Mouse (Mus musculus): ENCODE measurements around the gene Sufu. TPM values are rescaled to one million over a fixed set of nuclear protein-coding genes. Genes with fewer than 3 reads are reported as not detected.
A peak's percentile ranks its signal among the peaks of the same experiment; 100 is the strongest.

The Sufu gene
- polyA plus RNA-seq, 1 experiment from 2014 or later, result 21.8 TPM

GRCm38 (mm10) chr19:46434591-46434990, 37.9 kb downstream of the Sufu start:
- 69% methylated on average over 9 of the region's 9 CpGs for WGBS
- Histone ChIP-seq H3K27ac (ENCODE audit: low read depth, low read length) (peak overlapping the region; percentile 21; the same call in 1 of the 2 replicates), H3K4me3 (ENCODE audit: low read depth, low read length) (no peak overlapping the region), H3K9me3 (replicated peaks; ENCODE audit: control insufficient read depth, low read length) (no peaks in the 10 kb centered on the region), H3K9ac (ENCODE audit: low read length) (no peak overlapping the region), H3K36me3 (ENCODE audit: control insufficient read depth, insufficient read depth, low read length) (0 out of 2 replicates have a peak, but pooled peaks cover 3% of the 10 kb centered on the region), H3K27me3 (replicated peaks; ENCODE audit: control insufficient read depth, insufficient read depth, low read length) (no peaks in the 10 kb centered on the region), H3K4me1 (ENCODE audit: control insufficient read depth, insufficient read depth, low read length) (peaks cover 7% of the 10 kb centered on the region), H3K4me2 (ENCODE audit: low read length) (no peak overlapping the region)
- DNase-seq (ENCODE audit: low spot score) (no peak), ATAC-seq (no peak)

- 5% methylated on average over 7 of the region's 7 CpGs for whole genome bisulfite sequencing
Observed at GRCm38 (mm10) chr19:46435492-46435891, 38.8 kb downstream of the Sufu start.

GRCm38 (mm10) chr19:46443509-46443908, 46.8 kb downstream of the Sufu start:
- Histone ChIP-seq H3K9ac (ENCODE audit: low read length) (no peak overlapping the region), H3K36me3 (ENCODE audit: control insufficient read depth, insufficient read depth, low read length) (no peaks in the 10 kb centered on the region), H3K27me3 (replicated peaks; ENCODE audit: control insufficient read depth, insufficient read depth, low read length) (no peaks in the 10 kb centered on the region), H3K4me3 (ENCODE audit: low read depth, low read length) (no peak overlapping the region), H3K9me3 (replicated peaks; ENCODE audit: control insufficient read depth, low read length) (no peaks in the 10 kb centered on the region), H3K4me1 (ENCODE audit: control insufficient read depth, insufficient read depth, low read length) (peaks cover 19% of the 10 kb centered on the region), H3K4me2 (ENCODE audit: low read length) (no peak overlapping the region), H3K27ac (ENCODE audit: low read depth, low read length) (peak overlapping the region; percentile 39; the same call in 1 of the 2 replicates)
- WGBS, result 6% methylated on average over 6 of the region's 6 CpGs
- no peak for DNase-seq (ENCODE audit: low spot score)
- ATAC-seq, result no peak

More at GRCm38 (mm10) chr19:46435492-46435891, 38.8 kb downstream of the Sufu start:
- no peak overlapping the region for H3K4me2 ChIP-seq (ENCODE audit: low read length)
- ATAC-seq, result no peak
- H3K27ac ChIP-seq (ENCODE audit: low read depth, low read length), result 0 out of 2 replicates have a peak overlapping the region, but pooled peaks have one; percentile 9
- no peaks in the 10 kb centered on the region for H3K9me3 ChIP-seq (replicated peaks; ENCODE audit: control insufficient read depth, low read length)
- H3K4me1 ChIP-seq (ENCODE audit: control insufficient read depth, insufficient read depth, low read length), result peaks cover 7% of the 10 kb centered on the region
- H3K4me3 ChIP-seq (ENCODE audit: low read depth, low read length), result no peak overlapping the region
- DNase-seq (ENCODE audit: low spot score), result peak; percentile 37
- H3K9ac ChIP-seq (ENCODE audit: low read length), result no peak overlapping the region
- no peaks in the 10 kb centered on the region for H3K27me3 ChIP-seq (replicated peaks; ENCODE audit: control insufficient read depth, insufficient read depth, low read length)
- H3K36me3 ChIP-seq (ENCODE audit: control insufficient read depth, insufficient read depth, low read length), result 0 out of 2 replicates have a peak, but pooled peaks cover 3% of the 10 kb centered on the region

GRCm38 (mm10) chr19:46444209-46444608, 47.5 kb downstream of the Sufu start:
- peaks cover 19% of the 10 kb centered on the region for H3K4me1 ChIP-seq (ENCODE audit: control insufficient read depth, insufficient read depth, low read length)
- no peaks in the 10 kb centered on the region for H3K27me3 ChIP-seq (replicated peaks; ENCODE audit: control insufficient read depth, insufficient read depth, low read length)
- no peak overlapping the region for H3K4me2 ChIP-seq (ENCODE audit: low read length)
- no peak overlapping the region for H3K9ac ChIP-seq (ENCODE audit: low read length)
- H3K36me3 ChIP-seq (ENCODE audit: control insufficient read depth, insufficient read depth, low read length), result no peaks in the 10 kb centered on the region
- H3K9me3 ChIP-seq (replicated peaks; ENCODE audit: control insufficient read depth, low read length), result no peaks in the 10 kb centered on the region
- ATAC-seq, result peak; percentile 73
- WGBS, result 5% methylated on average over 6 of the region's 6 CpGs
- H3K27ac ChIP-seq (ENCODE audit: low read depth, low read length), result no peak overlapping the region
- DNase-seq (ENCODE audit: low spot score), result peak; percentile 91
- H3K4me3 ChIP-seq (ENCODE audit: low read depth, low read length), result no peak overlapping the region

- Histone ChIP-seq H3K27ac (ENCODE audit: low read depth, low read length) (no peak overlapping the region), H3K36me3 (ENCODE audit: control insufficient read depth, insufficient read depth, low read length) (no peaks in the 10 kb centered on the region), H3K4me2 (ENCODE audit: low read length) (no peak overlapping the region), H3K9ac (ENCODE audit: low read length) (no peak overlapping the region), H3K4me1 (ENCODE audit: control insufficient read depth, insufficient read depth, low read length) (peaks cover 19% of the 10 kb centered on the region), H3K4me3 (ENCODE audit: low read depth, low read length) (no peak overlapping the region), H3K9me3 (replicated peaks; ENCODE audit: control insufficient read depth, low read length) (no peaks in the 10 kb centered on the region), H3K27me3 (replicated peaks; ENCODE audit: control insufficient read depth, insufficient read depth, low read length) (no peaks in the 10 kb centered on the region)
- ATAC-seq (no peak), DNase-seq (ENCODE audit: low spot score) (no peak)
- WGBS, result 73% methylated on average over 6 of the region's 6 CpGs
Observed at GRCm38 (mm10) chr19:46445641-46446040, 48.9 kb downstream of the Sufu start.

GRCm38 (mm10) chr19:46446436-46447020, 49.8 kb downstream of the Sufu start:
- Histone ChIP-seq H3K27ac (ENCODE audit: low read depth, low read length) (peak overlapping the region; percentile 31; the same call in 1 of the 2 replicates), H3K4me2 (ENCODE audit: low read length) (no peak overlapping the region)
- WGBS, result 44% methylated on average over 5 of the region's 5 CpGs

GRCm38 (mm10) chr19:46447110-46447509, 50.4 kb downstream of the Sufu start:
- Histone ChIP-seq H3K27me3 (replicated peaks; ENCODE audit: control insufficient read depth, insufficient read depth, low read length) (no peaks in the 10 kb centered on the region), H3K36me3 (ENCODE audit: control insufficient read depth, insufficient read depth, low read length) (0 out of 2 replicates have a peak, but pooled peaks cover 4% of the 10 kb centered on the region), H3K27ac (ENCODE audit: low read depth, low read length) (peak overlapping the region; percentile 31), H3K4me1 (ENCODE audit: control insufficient read depth, insufficient read depth, low read length) (peaks cover 21% of the 10 kb centered on the region), H3K4me3 (ENCODE audit: low read depth, low read length) (no peak overlapping the region), H3K4me2 (ENCODE audit: low read length) (no peak overlapping the region), H3K9ac (ENCODE audit: low read length) (no peak overlapping the region), H3K9me3 (replicated peaks; ENCODE audit: control insufficient read depth, low read length) (no peaks in the 10 kb centered on the region)
- 16% methylated on average over 7 of the region's 7 CpGs for WGBS
- DNase-seq (ENCODE audit: low spot score), result peak; percentile 82
- peak; percentile 59 for ATAC-seq

More at GRCm38 (mm10) chr19:46446436-46447020, 49.8 kb downstream of the Sufu start:
- Histone ChIP-seq H3K27me3 (replicated peaks; ENCODE audit: control insufficient read depth, insufficient read depth, low read length) (no peaks in the 10 kb centered on the region), H3K4me3 (ENCODE audit: low read depth, low read length) (no peak overlapping the region), H3K4me1 (ENCODE audit: control insufficient read depth, insufficient read depth, low read length) (peaks cover 19% of the 10 kb centered on the region), H3K9me3 (replicated peaks; ENCODE audit: control insufficient read depth, low read length) (no peaks in the 10 kb centered on the region), H3K9ac (ENCODE audit: low read length) (no peak overlapping the region), H3K36me3 (ENCODE audit: control insufficient read depth, insufficient read depth, low read length) (0 out of 2 replicates have a peak, but pooled peaks cover 3% of the 10 kb centered on the region)
- ATAC-seq, result peak; percentile 49
- DNase-seq (ENCODE audit: low spot score), result peak; percentile 60

- Histone ChIP-seq H3K9me3 (replicated peaks; ENCODE audit: control insufficient read depth, low read length) (no peaks in the 10 kb centered on the region), H3K36me3 (ENCODE audit: control insufficient read depth, insufficient read depth, low read length) (peaks cover 5% of the 10 kb centered on the region; the same call in 1 of the 2 replicates), H3K27me3 (replicated peaks; ENCODE audit: control insufficient read depth, insufficient read depth, low read length) (no peaks in the 10 kb centered on the region), H3K4me3 (ENCODE audit: low read depth, low read length) (no peak overlapping the region), H3K9ac (ENCODE audit: low read length) (no peak overlapping the region), H3K4me2 (ENCODE audit: low read length) (no peak overlapping the region), H3K4me1 (ENCODE audit: control insufficient read depth, insufficient read depth, low read length) (peaks cover 23% of the 10 kb centered on the region), H3K27ac (ENCODE audit: low read depth, low read length) (0 out of 2 replicates have a peak overlapping the region, but pooled peaks have one; percentile 31)
- DNase-seq (ENCODE audit: low spot score), result no peak
- WGBS, result 55% methylated on average over 6 of the region's 6 CpGs
- no peak; the same call in 1 of the 2 replicates for ATAC-seq
Observed at GRCm38 (mm10) chr19:46447911-46448310, 51.2 kb downstream of the Sufu start.

Measured in forebrain, embryonic 14.5 days (tissue).